Mouse (Mus musculus) embryonic facial prominence, embryonic 11.5 days (tissue): ENCODE data around the gene Dnajc21. TPM values are rescaled to one million over a fixed set of nuclear protein-coding genes. Genes with fewer than 3 reads are reported as not detected.
A peak's percentile ranks its signal among the peaks of the same experiment; 100 is the strongest.

Experiments
- ATAC-seq: fragments of 200-750 bp; cut with Nextera tagmentation; replicated peaks from 2 replicates; pipeline ENCODE4 v1.8.0; 2017; ENCODE audit warnings: low read depth; ENCODE audit not compliant: insufficient number of reproducible peaks, low FRiP score, low TSS enrichment
- DNase-seq: peaks from one replicate; pipeline ENCODE4 v3.0.0-alpha.2; 2015; ENCODE audit warnings: low spot score
- H3K27ac ChIP-seq: fragments of 300-500 bp; sonication (generic); replicated peaks from 2 replicates; pipeline ENCODE4 v1.5.1; 2014; ENCODE audit warnings: mild to moderate bottlenecking, low read depth, low read length, control low read depth
- H3K27me3 ChIP-seq: fragments of 300-500 bp; sonication (generic); 2 replicates; pipeline ENCODE4 v1.6.1; 2014; ENCODE audit warnings: mild to moderate bottlenecking, low read length, moderate library complexity, mixed read lengths; ENCODE audit not compliant: control insufficient read depth, insufficient read depth
- H3K36me3 ChIP-seq: fragments of 300-500 bp; sonication (generic); replicated peaks from 2 replicates; pipeline ENCODE4 v1.6.1; 2014; ENCODE audit warnings: low read depth, mild to moderate bottlenecking, low read length, moderate library complexity, mixed read lengths; ENCODE audit not compliant: control insufficient read depth, insufficient read depth
- H3K4me1 ChIP-seq: fragments of 300-500 bp; sonication (generic); 2 replicates; pipeline ENCODE4 v1.6.1; 2014; ENCODE audit warnings: low read length, mixed read lengths; ENCODE audit not compliant: control insufficient read depth, insufficient read depth
- H3K4me2 ChIP-seq: fragments of 300-500 bp; sonication (generic); 2 replicates; pipeline ENCODE4 v1.6.1; 2014; ENCODE audit warnings: low read depth, mild to moderate bottlenecking, control low read depth, low read length, moderate library complexity
- H3K4me3 ChIP-seq: fragments of 300-500 bp; sonication (generic); 2 replicates; pipeline ENCODE4 v1.5.1; 2014; ENCODE audit warnings: low read depth, low read length, control low read depth
- H3K9ac ChIP-seq: fragments of 300-500 bp; sonication (generic); replicated peaks from 2 replicates; pipeline ENCODE4 v1.6.1; 2014; ENCODE audit warnings: mild to moderate bottlenecking, control low read depth, low read length
- H3K9me3 ChIP-seq: fragments of 300-500 bp; sonication (generic); replicated peaks from 2 replicates; pipeline ENCODE4 v1.6.1; 2016; ENCODE audit warnings: mild to moderate bottlenecking, low read length, inconsistent platforms, mixed read lengths; ENCODE audit not compliant: control insufficient read depth
- WGBS: fragments of 180-500 bp; shearing (Covaris S2); extraction: QIAGEN DNeasy Blood & Tissue Kit; methylation state at CpG from one replicate; pipeline ENCODE4 v1.1.7; 2014; 5-methylcytosine and 5-hydroxymethylcytosine counted together
- polyA plus RNA-seq: library from polyadenylated mRNA; unstranded; fragments of >200 nt; fragmentation: Nextera tagmentation; extraction: Ambion mirVana; gene quantifications from 2 replicates; pipeline ENCODE4 v1.2.1, GENCODE M21; 2014

Dnajc21 gene
- polyA plus RNA-seq, 1 experiment from 2014 or later, result 18.2 TPM

DNA sequence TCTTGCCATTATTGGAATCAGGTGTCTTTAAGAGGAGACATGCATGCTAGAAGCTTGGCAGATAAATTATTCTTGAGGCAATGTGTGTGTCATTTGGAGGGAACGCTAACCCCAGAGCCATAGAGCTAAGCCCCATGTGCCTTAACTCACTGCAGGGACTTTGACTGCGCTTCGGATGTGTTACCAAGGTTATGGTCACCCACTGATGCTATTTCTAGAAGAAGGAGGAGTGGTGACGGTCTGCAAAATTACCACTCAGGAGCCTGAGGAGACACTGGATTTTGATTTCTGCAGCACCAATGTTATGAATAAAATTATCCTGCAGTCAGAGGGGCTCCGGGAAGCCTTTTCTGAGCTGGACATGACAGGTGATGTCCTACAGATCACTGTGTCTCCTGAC is 19.8 kb upstream of the Dnajc21 start:
- WGBS, result 91% methylated on average over 5 of the region's 5 CpGs
- no peaks in the 10 kb centered on the region for H3K9me3 ChIP-seq
- H3K27ac ChIP-seq, result no peak overlapping the region
- H3K27me3 ChIP-seq, result no peaks in the 10 kb centered on the region
- H3K4me1 ChIP-seq, result 0 out of 2 replicates have a peak, but pooled peaks cover 2% of the 10 kb centered on the region
- H3K36me3 ChIP-seq, result no peaks in the 10 kb centered on the region; the same call in 1 of the 2 replicates
- DNase-seq, result no peak
- no peak overlapping the region for H3K4me3 ChIP-seq
- H3K9ac ChIP-seq, result no peak overlapping the region
- H3K4me2 ChIP-seq, result no peak overlapping the region
- no peak for ATAC-seq

DNA sequence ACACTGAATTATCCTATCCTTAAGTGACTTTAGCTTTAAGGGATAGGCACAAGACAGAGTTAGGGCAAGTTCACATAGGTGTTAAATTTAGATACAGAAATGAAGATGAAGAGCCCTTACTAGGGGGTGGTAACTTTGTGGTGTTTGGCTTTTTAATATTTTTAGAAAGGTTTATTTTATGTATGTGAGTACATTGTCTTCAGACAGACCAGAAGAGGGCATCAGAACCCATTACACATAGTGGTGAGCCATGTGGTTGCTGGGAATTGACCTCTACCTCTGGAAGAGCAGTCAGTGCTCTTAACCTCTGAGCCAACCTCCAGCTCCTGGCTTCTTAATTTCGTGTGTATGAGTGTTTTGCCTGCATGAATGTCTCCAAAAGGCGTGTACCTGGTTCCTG is 16.9 kb upstream of the Dnajc21 start:
- no peak for ATAC-seq
- Histone ChIP-seq H3K27me3 (no peaks in the 10 kb centered on the region), H3K9ac (no peak overlapping the region), H3K27ac (no peak overlapping the region), H3K9me3 (no peaks in the 10 kb centered on the region), H3K4me3 (peak overlapping the region; percentile 8; the same call in 1 of the 2 replicates), H3K4me1 (peaks cover 2% of the 10 kb centered on the region; the same call in 1 of the 2 replicates), H3K4me2 (peak overlapping the region; percentile 33), H3K36me3 (no peaks in the 10 kb centered on the region; the same call in 1 of the 2 replicates)
- 53% methylated on average over 2 of the region's 2 CpGs for WGBS
- peak; percentile 14 for DNase-seq

DNA sequence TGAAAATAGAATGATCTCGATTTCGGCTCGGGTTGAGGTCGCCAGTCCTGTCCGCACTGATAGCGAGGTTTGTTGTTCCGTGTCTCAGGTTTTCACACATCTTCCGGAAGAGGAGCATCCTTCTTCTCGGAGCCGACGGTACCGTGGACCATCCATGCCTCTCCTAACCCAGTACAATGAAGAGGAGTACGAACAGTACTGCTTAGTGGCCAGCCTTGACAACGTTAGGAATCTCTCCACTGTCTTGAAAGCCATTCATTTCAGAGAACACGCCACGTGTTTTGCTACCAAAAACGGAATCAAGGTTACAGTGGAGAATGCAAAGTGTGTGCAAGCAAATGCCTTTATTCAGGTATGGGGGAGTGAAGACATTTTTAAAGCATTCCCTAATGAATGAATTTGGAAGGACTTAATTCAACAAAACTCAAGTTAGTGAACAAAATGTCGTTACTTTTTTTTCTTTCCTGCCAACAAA is 16.1 kb upstream of the Dnajc21 start:
- peak overlapping the region; percentile 86 for H3K9ac ChIP-seq
- peak overlapping the region; percentile 90 for H3K4me3 ChIP-seq
- ATAC-seq, result peak; percentile 36
- 1% methylated on average over 18 of the region's 18 CpGs for WGBS
- no peaks in the 10 kb centered on the region for H3K27me3 ChIP-seq
- no peak for DNase-seq
- no peaks in the 10 kb centered on the region for H3K9me3 ChIP-seq
- peaks cover 2% of the 10 kb centered on the region; the same call in 1 of the 2 replicates for H3K4me1 ChIP-seq
- no peaks in the 10 kb centered on the region for H3K36me3 ChIP-seq
- peak overlapping the region; percentile 71 for H3K4me2 ChIP-seq
- no peak overlapping the region; the same call in 1 of the 2 replicates for H3K27ac ChIP-seq

DNA sequence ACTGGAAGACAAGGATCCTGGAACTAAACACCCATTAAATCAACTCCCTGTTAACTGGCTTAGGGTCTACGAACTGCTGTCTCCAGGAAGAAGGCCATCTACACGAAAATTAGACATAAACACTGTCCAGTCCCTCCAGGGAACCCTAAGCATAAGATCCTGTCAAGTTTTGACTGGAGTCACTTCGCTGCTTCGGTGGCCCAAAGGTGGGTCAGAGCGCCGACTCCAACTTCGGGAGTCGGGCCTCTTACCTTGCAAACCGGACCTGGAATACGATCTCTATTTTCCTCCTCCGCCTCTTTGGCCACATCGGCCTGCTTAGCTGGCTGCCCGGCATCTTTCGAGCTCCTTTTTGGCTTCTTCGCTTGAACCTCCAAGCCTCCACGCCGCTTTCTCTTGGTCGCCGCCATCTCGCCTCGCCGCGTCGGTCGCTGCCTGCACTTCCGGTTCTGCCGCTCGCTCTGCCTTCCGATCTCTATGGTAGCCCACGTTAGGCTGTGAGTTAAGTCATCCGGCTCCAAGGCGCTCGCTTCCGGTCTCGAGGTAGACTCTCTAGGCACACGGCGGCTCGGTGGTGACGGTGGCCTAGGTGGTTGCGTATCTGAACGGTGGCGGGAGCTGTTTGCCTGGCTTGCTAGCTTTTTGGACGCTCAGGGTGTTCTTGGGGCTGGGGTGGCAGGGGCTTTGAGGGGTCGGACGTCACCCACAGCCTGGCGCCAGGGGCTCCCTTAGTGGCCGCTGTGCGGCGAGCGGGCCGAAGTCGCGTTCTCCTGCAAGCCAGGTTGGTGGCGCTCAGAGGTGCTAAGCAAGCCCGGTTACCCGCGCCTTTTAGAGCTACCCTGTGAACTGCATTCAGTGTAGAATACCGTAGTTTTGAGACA is 15.4 kb upstream of the Dnajc21 start, which contains the start of the genes Brix1 and Rad1:
Gene Brix1 (minus strand): TSS at position 464 of the 881 bp plus-strand sequence.
Gene Rad1 (plus strand): TSS at position 535 of the 881 bp plus-strand sequence.
- Histone ChIP-seq H3K9me3 (no peaks in the 10 kb centered on the region), H3K4me1 (peaks cover 2% of the 10 kb centered on the region; the same call in 1 of the 2 replicates), H3K4me2 (peak within 1 kb of the TSS; percentile 71), H3K9ac (peak within 1 kb of the TSS; percentile 86), H3K27ac (no peak within 1 kb of the TSS; the same call in 1 of the 2 replicates), H3K36me3 (no peaks in the 10 kb centered on the region; the same call in 1 of the 2 replicates), H3K4me3 (peak within 1 kb of the TSS; percentile 90), H3K27me3 (no peaks in the 10 kb centered on the region)
- WGBS, result under 1% methylated on average over 58 of the region's 58 CpGs
- peak; percentile 97 for DNase-seq
- peak; percentile 99 for ATAC-seq

DNA sequence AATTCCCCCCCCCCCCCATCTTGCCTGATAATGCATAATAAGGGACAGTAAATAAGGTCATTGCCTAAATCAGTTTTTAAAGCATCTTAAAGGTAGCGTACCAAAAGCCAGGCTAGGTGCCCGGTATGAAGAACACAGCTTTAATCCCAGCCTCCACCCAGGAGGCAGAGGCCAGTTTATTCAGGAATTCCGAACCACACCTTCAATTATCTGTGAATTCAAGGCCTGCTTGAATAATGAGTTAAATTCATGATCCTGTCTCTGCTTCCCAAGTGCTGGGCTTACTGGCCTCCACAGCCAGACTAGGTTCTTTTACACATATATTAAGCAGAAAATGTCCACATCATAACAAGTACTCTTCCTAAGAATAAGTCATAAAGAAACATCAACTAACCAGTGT is 625 bp upstream of the Dnajc21 start:
- Histone ChIP-seq H3K27me3 (no peaks in the 10 kb centered on the region), H3K36me3 (peaks cover 3% of the 10 kb centered on the region), H3K4me3 (peak overlapping the region; percentile 75), H3K4me2 (peak overlapping the region; percentile 84), H3K4me1 (no peaks in the 10 kb centered on the region), H3K9ac (peak overlapping the region; percentile 80), H3K27ac (no peak overlapping the region), H3K9me3 (no peaks in the 10 kb centered on the region)
- no peak for DNase-seq
- 16% methylated on average over 3 of the region's 3 CpGs for WGBS
- peak; percentile 10 for ATAC-seq

DNA sequence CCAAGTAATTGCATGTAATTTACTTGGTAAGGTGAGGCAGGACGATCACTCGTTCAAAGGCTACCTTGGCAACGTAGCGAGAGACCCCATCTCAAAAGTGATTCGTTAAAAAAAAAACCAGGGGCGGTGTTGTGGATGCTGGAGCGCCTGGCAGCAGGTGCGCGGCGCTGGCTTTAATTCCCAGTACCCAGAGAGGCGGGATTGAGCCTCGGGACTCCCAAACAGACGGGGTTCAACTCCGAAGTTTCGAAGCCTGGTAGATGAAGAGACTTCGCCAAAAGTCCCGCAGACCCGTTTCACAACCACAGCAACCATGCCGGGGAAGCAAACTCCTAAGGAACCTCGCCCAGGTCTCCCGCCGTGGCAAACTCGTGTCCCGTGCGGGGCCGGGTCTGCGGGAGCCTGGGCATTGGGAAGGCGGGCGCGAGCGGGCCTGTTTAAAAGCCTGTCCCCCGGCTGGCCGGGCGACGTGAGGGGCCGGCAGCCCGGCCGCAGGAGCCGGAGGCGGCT is 620 bp downstream of the Dnajc21 start:
- H3K4me1 ChIP-seq, result no peaks in the 10 kb centered on the region
- ATAC-seq, result peak; percentile 42
- H3K4me2 ChIP-seq, result peak overlapping the region; percentile 84
- no peaks in the 10 kb centered on the region for H3K9me3 ChIP-seq
- no peak overlapping the region; the same call in 1 of the 2 replicates for H3K27ac ChIP-seq
- H3K27me3 ChIP-seq, result no peaks in the 10 kb centered on the region
- peak; percentile 57 for DNase-seq
- peak overlapping the region; percentile 75 for H3K4me3 ChIP-seq
- H3K36me3 ChIP-seq, result no peaks in the 10 kb centered on the region
- WGBS, result 1% methylated on average over 38 of the region's 40 CpGs
- H3K9ac ChIP-seq, result peak overlapping the region; percentile 80

DNA sequence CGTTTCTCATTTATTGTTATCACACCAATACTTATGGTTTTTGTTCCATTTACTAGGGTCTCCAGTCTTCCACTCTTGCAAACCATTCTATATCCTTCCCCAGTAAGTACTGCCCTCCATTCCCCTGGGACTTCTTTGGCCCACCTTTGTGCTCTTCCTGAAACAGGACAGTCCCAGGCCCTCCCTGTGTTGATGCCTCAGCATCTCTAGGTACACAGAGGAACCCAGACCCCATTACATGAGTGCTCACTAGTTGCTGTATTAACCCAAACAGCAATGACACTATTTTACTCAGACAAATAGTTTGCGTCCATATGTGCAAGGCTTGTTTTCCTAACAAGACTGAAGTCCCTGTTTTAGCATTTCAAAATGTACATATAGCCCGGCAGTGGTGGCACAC is 1.6 kb downstream of the Dnajc21 start:
- Histone ChIP-seq H3K9ac (no peak overlapping the region), H3K4me1 (no peaks in the 10 kb centered on the region), H3K4me3 (no peak overlapping the region), H3K27ac (no peak overlapping the region), H3K36me3 (no peaks in the 10 kb centered on the region), H3K9me3 (no peaks in the 10 kb centered on the region), H3K4me2 (no peak overlapping the region), H3K27me3 (no peaks in the 10 kb centered on the region)
- WGBS, result 82% methylated on average over 3 of the region's 3 CpGs
- no peak for ATAC-seq
- DNase-seq, result no peak
